Mouse (Mus musculus) brain, embryonic 14.5 days (tissue): ENCODE data around the gene Donson. TPM values are rescaled to one million over a fixed set of nuclear protein-coding genes. Genes with fewer than 3 reads are reported as not detected.

ENCODE experiments used
- DNase-seq: peaks from one replicate; pipeline ENCODE4 v3.0.0-alpha.2; 2011; ENCODE audit warnings: low read depth
- CTCF ChIP-seq: fragments of 200-500 bp; IDR thresholded peaks from 2 replicates; pipeline ENCODE4 v1.5.1; 2012; ENCODE audit warnings: inconsistent platforms, mild to moderate bottlenecking, moderate library complexity, borderline replicate concordance; ENCODE audit not compliant: insufficient read depth, insufficient read length; ENCODE audit errors: extremely low read depth
- POLR2A ChIP-seq: fragments of 200-500 bp; IDR thresholded peaks from 2 replicates; pipeline ENCODE4 v1.6.1; 2012; ENCODE audit warnings: mild to moderate bottlenecking, inconsistent platforms, borderline replicate concordance; ENCODE audit not compliant: poor library complexity, insufficient read depth, insufficient read length, severe bottlenecking; ENCODE audit errors: extremely low read depth
- polyA plus RNA-seq: library from polyadenylated mRNA; depleted of rRNA; stranded (reverse); fragments of >200 nt; gene quantifications from 2 replicates; pipeline ENCODE4 v1.2.3, GENCODE M21; 2012

The Donson gene
- polyA plus RNA-seq, 1 experiment = 36.4 TPM

DNA sequence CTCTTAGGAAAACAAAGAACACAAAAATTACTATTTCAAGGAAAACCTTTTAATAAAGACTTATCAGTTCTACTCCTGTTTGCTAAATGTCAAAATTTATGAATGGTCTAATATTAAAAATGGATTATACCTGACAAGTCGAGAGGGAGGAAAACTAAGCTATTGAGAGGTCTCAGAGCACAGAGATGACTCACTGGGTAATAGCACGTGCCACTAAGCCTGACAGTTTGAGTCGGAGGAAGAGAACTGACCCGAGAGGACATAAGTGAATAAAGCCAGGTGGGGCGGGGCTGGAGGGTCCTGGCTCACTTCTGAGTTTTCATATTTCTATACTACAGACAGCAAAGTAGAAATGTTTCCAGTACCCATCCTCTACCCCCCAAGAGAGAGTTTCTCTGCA, 2.2 kb downstream of the Donson start:
- no peak for TF ChIP-seq CTCF
- TF ChIP-seq POLR2A = no peak

GRCm38 (mm10) chr16:91685526-91685925, 3.0 kb downstream of the Donson start:
- no peak for DNase-seq
- TF ChIP-seq CTCF (no peak), POLR2A (no peak)

More for the DNA sequence above, 2.2 kb downstream of the Donson start:
- DNase-seq = no peak

DNA sequence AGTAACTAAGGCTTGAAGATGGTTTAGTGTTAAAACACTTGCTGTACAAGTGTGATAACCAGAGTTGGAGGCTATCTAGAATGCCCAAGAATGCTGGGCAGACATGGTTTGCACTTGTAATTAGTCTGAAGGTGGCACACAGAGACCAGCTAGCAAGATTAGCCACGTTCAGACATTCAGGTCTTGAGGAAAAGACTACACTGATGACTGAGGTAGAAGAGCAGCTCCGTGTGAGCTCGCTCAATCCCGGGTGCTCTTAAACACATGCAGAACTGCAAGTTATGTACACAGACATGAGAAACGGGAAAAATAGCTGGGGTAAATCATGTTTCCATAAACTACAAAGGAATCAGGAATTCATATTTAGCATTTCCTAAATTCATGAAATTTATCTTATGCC, 7.9 kb downstream of the Donson start:
- DNase-seq = no peak
- no peak for TF ChIP-seq CTCF
- no peak for TF ChIP-seq POLR2A

DNA sequence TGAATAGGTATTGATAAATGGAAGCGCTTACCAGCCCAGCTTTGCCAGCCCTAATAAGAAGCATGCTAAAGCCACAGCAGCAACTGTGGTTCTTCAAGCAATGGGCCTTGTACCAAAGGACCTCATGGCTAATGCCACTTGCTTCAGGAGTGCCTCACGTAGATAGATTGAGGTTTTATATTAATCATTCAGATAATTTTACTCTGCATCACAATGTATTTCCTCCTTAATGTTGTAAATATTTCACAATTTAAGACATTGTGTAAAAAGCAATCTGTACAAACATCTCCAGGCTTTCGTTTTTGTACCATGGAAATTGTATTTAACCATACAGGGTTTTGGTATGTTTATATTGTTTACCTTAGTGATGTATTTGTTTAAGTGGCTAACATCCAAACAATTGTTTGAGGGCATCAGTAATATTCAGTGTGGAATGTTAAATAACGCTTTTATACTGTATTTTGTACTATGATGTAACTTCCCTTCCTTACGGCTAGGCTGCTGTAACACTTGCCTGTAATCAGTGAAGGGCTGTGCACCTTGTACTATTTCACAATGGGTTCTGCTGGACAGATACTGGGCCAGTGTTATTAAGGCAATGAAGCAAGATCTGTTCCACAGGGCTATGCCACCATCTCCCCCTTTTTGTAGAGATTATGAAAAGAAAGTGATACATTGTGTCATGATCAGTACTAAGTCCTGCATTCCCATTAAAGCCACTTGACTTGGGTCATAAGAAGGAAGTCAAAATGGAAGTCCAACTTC, 10.2 kb downstream of the Donson start:
- no peak for DNase-seq
- no peak for TF ChIP-seq POLR2A
- TF ChIP-seq CTCF = no peak

GRCm38 (mm10) chr16:91674500-91674899, 14.1 kb downstream of the Donson start:
- DNase-seq = no peak
- no peak for TF ChIP-seq POLR2A
- TF ChIP-seq CTCF = no peak

DNA sequence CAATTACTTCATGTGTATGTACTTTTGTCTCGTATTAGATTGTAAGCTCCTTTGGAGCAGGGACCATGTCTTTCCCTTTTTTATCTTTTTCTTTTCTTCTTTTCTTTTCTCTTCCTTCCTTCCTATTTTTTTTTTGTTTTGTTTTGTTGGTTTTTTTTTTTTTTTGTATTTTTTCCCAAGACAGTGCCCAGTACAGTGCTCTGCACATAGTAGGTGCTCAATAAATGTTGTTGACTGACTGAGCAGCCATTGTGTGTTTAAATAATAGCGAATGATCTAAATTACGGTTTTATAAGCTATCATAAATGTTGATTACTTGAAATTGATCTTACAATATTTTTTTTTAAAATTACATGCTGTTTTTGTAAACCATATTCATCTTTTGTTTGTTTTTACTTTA, 24.8 kb downstream of the Donson start:
- TF ChIP-seq POLR2A (no peak), CTCF (no peak)
- no peak for DNase-seq

DNA sequence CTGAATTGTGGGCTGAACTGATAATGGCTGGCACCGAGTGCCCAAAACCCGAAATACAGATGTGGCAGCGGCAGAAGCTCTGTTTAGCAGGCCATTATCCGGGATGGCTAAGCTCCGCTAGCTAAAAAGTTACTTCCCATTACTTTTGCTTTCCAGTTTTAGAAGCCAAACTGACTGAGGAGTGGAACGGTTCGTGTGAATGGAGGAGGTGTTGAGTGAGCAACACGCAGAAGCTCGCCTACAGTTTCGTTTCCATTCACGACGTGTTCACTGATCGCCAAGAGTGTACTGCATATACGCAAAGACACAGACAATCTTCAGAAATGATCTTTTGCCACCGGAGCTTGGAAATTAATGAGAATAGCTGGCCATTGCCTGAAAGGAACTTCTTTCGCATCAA, 26.2 kb downstream of the Donson start:
- no peak for TF ChIP-seq CTCF

DNA sequence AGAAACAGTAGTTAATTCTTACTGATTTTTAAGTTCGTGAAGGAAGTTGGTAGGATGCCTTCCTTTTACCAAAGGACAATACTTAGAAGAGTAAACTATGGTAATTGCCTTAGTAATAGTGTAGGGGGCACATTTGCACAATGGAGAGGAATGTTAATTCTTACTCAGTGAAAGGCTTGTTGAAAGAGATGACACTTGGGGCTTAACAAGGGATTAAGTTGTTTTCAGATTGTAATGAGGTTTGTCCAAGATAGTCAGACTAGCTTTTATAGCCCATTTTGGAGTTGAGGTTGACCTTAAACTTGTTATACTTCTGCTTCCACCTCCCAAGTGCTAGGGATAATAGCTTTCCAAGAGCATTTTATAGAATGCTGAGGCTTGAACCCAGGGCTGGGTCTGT, 27.2 kb downstream of the Donson start:
- DNase-seq = no peak
- TF ChIP-seq POLR2A (no peak), CTCF (no peak)

More for the DNA sequence above, 26.2 kb downstream of the Donson start:
- no peak for DNase-seq

- no peak for DNase-seq
- no peak for TF ChIP-seq CTCF
- no peak for TF ChIP-seq POLR2A
Measured at GRCm38 (mm10) chr16:91659798-91660197, 28.8 kb downstream of the Donson start.

DNA sequence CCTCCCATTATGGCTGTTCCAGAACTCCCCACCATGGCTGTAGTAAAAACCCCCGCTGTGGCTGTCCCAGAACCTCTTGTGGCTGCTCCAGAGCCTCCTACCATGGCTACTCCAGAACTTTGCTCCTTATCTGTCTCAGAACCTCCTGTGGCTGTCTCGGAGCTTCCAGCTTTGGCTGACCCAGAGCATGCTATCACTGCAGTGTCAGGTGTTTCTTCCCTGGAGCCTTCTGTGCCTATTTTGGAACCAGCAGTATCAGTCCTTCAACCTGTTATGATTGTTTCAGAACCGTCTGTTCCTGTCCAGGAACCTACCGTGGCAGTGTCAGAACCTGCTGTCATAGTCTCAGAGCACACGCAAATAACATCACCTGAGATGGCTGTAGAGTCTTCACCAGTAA, 30.1 kb downstream of the Donson start:
- TF ChIP-seq POLR2A (no peak), CTCF (no peak)
- DNase-seq = no peak

DNA sequence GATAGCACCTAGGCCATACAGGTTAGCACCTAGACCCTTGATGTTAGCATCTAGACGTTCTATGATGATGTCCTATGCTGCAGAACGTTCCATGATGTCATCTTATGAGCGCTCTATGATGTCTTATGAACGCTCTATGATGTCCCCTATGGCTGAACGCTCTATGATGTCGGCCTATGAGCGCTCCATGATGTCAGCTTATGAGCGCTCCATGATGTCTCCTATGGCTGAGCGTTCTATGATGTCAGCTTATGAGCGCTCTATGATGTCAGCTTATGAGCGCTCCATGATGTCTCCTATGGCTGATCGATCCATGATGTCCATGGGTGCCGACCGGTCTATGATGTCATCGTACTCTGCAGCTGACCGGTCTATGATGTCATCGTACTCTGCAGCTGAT, 31.3 kb downstream of the Donson start:
- no peak for TF ChIP-seq POLR2A
- no peak for TF ChIP-seq CTCF
- no peak for DNase-seq

DNA sequence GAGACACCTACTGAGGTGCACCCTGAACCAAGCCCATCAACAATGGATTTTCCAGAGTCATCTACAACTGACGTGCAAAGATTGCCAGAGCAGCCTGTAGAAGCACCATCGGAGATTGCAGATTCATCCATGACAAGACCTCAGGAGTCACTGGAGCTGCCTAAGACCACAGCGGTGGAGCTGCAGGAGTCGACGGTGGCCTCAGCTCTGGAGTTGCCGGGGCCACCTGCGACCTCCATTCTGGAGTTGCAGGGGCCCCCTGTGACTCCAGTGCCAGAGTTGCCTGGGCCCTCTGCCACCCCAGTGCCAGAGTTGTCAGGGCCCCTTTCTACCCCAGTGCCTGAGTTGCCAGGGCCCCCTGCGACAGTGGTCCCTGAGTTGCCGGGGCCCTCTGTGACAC, 33.3 kb downstream of the Donson start:
- no peak for TF ChIP-seq POLR2A
- TF ChIP-seq CTCF = no peak
- DNase-seq = no peak
